Mouse (Mus musculus) CD4-positive, CD25-positive, alpha-beta regulatory T cell, adult 2 months (primary cell): ENCODE results near the gene Tead2.

ENCODE experiments used
- DNase-seq: peaks from one replicate; pipeline ENCODE4 v3.0.0-alpha.2; 2012; ENCODE audit warnings: low read depth, low spot score

Gene Tead2

GRCm38 (mm10) chr7:45257063-45257840, 41.7 kb downstream of the Tead2 start:
- DNase-seq, result no peak

GRCm38 (mm10) chr7:45259281-45259680, 43.7 kb downstream of the Tead2 start:
- DNase-seq, result no peak

GRCm38 (mm10) chr7:45262266-45262665, 46.7 kb downstream of the Tead2 start:
- no peak for DNase-seq

DNA sequence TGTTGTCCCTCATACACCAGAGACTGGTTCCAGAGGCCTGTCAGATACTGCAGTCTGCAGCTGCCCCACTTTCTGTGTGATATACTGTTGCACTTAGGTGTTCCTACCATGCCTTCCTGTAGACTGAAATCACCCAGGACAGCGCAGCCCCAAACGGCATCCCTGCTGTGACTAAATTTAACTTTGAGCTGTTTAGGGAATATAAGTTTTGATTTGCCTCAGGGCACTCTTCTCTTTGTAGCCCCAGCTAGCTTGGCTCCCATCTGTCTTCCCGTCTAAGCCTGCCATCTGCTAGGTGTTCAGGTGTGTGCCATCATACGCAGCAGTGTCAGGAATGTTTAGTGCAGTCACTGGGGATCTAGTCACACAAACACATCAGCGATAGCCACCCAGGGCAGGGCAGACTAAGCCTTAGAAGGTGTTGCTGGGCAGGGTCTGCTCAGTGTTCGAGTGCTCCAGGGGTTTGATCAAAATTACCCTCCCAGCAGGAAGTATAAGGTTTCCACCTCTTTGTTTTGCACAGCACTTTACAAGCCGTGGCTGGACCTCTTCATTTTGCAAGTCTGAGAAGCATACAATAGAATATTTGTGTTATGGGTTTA, 47.6 kb downstream of the Tead2 start:
- no peak for DNase-seq

DNA sequence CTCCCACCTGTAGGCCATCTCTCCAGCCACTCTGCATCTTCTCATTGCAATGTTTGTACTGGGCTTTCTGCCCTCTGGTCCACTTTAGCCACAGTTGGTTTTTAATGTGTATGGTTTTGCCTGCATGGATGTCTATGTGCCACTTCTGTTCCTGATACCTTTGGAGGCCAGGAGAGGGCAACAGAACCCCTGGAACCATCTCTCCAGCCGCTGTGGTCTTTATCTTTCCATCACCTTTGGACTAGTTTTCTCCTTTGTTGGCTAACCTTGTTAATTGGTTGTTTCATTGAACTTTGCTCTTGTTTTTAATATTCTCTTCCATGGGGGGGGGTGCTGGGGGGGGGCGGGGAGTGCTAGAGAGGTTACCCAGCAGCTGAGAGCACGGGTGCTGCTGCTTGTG, 48.8 kb downstream of the Tead2 start:
- DNase-seq, result no peak

GRCm38 (mm10) chr7:45265518-45265917, 50.0 kb downstream of the Tead2 start:
- DNase-seq, result no peak

GRCm38 (mm10) chr7:45272786-45273412, 57.3 kb downstream of the Tead2 start:
- no peak for DNase-seq

GRCm38 (mm10) chr7:45273672-45274071, 58.1 kb downstream of the Tead2 start:
- no peak for DNase-seq

DNA sequence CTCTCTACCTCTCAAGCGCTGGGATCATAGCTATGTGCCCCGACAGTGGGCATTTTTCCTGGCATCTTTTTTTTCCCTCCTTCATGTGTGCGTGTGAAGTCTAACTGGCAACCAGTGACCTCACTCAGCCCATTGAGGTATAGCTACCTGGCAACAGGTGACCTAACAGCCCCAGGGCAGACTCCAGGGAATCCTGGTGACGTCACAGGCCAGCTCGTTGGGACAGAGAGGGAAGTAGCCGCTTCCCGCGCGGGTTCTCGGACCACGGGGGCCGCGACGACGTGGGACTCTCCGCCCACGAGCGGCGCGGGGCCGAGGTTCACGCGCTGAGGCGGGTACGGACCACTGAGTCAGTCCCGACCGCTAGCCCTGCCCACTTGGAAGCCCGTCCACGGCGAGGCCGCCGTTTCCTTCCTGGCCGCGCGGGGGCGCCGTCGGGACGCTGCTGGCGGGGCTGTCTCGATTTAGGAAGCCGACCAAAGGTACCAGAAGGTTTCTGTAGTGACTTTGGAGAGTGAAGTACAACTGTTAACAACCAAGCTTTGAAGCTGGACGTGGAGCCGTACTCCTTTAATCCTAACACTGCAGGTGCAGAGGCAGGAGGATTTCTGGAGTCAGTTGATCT, 61.7 kb downstream of the Tead2 start, which contains the start of gene Slc6a21:
Gene Slc6a21, plus strand, starts transcription at position 378 of the 625 bp plus-strand sequence.
- peak; percentile 85 for DNase-seq
